Mouse (Mus musculus) bone marrow macrophage, adult 2 months (primary cell): ENCODE data around the gene Slc20a1.

Experiments used
- CTCF ChIP-seq: IDR thresholded peaks from 2 replicates; pipeline ENCODE4 v1.5.1; 2012; ENCODE audit warnings: low read depth, mild to moderate bottlenecking, low read length, moderate library complexity
- POLR2A ChIP-seq: IDR thresholded peaks from 2 replicates; pipeline ENCODE4 v1.6.1; 2012; ENCODE audit warnings: mild to moderate bottlenecking, low read depth, low read length, borderline replicate concordance

DNA sequence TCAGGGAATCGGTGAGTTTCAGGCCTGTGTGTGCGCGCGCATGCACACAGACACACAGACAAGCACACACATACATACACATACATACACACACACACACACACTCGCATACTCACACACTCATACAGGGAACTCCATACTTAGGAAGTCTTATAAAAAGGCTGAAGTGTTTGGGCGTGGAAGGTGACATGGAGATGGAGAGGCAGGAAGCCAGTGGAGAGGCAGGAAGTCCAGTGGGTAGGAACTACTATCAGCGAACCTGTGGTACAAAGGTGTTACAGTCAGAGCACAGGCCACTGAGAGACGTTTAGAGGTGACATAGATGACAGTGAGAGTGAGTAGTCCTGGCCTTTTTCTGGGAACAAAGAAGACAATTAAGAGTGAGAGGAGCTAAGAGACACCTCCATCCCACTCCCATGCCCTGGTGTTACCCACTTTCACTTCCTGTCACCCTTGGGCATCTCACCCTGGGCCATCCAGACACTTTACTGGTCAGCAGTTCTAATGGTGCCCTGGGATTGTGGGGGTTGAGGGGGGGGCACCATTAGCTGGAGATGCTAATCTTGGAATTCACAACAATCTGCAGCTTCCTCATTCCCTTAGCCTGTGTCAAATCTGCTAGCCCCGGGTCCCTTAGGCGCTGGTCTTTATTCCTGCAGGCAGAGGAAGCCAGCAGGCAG is 12.8 kb upstream of the Slc20a1 start:
- TF ChIP-seq POLR2A (no peak), CTCF (no peak)
